8 mouse cellular contexts compared by ENCODE assay signal in genomic region chr11:52332421-52333118, GRCm38 (mm10). TPM values are rescaled to one million over a fixed set of nuclear protein-coding genes. Genes with fewer than 3 reads are reported as not detected.
DNase-seq lines count a peak whose midpoint lies in the region; ATAC-seq lines count a peak whose summit lies in the region.

No protein-coding gene starts in this region.

- H3K4me1 ChIP-seq in forebrain, embryonic 14.5 days (ENCODE audit: control insufficient read depth, insufficient read depth, low read length), result peaks cover 5% of the 10 kb centered on the region
- H3K4me1 ChIP-seq in limb, embryonic 13.5 days, result no peaks in the 10 kb centered on the region

- H3K4me2 ChIP-seq in forebrain, embryonic 14.5 days (ENCODE audit: low read length), result no peak overlapping the region
- no peak overlapping the region for H3K4me2 ChIP-seq in limb, embryonic 13.5 days (replicated peaks)

- H3K36me3 ChIP-seq in forebrain, embryonic 14.5 days (ENCODE audit: control insufficient read depth, insufficient read depth, low read length), result no peaks in the 10 kb centered on the region
- H3K36me3 ChIP-seq in limb, embryonic 13.5 days, result no peaks in the 10 kb centered on the region

- no peaks in the 10 kb centered on the region for H3K9me3 ChIP-seq in forebrain, embryonic 14.5 days (replicated peaks; ENCODE audit: control insufficient read depth, low read length)
- no peaks in the 10 kb centered on the region for H3K9me3 ChIP-seq in limb, embryonic 13.5 days

- WGBS in forebrain, embryonic 14.5 days, result 25% methylated on average over 16 of the region's 16 CpGs
- 40% methylated on average over 16 of the region's 16 CpGs for WGBS in limb, embryonic 13.5 days

- peak; percentile 79; the same call in 1 of the 2 replicates for ATAC-seq in forebrain, embryonic 14.5 days
- ATAC-seq in limb, embryonic 13.5 days (ENCODE audit: low FRiP score, low read depth), result no peak

- DNase-seq in embryo, embryonic 10 days (ENCODE audit: low spot score), result peak; percentile 24
- no peak for DNase-seq in embryo, embryonic 11 days
- DNase-seq in Muller cell, postnatal 12 days (ENCODE audit: inconsistent ontology term), result peak; percentile 95
- peak; percentile 68 for DNase-seq in forebrain, embryonic 14.5 days (ENCODE audit: low spot score)
- no peak for DNase-seq in adipocyte (ENCODE audit: low spot score)
- no peak for DNase-seq in spleen, postnatal 4 days (ENCODE audit: low spot score in 2 of 2)
- DNase-seq in urinary bladder, postnatal 10 days (ENCODE audit: low spot score), result no peak

- no peak overlapping the region for H3K27ac ChIP-seq in forebrain, embryonic 14.5 days (ENCODE audit: low read depth, low read length)
- 0 out of 2 replicates have a peak overlapping the region, but pooled peaks have one; percentile 44 for H3K27ac ChIP-seq in limb, embryonic 13.5 days

- H3K4me3 ChIP-seq in forebrain, embryonic 14.5 days (ENCODE audit: low read depth, low read length), result no peak overlapping the region
- no peak overlapping the region for H3K4me3 ChIP-seq in limb, embryonic 13.5 days

- no peaks in the 10 kb centered on the region for H3K27me3 ChIP-seq in forebrain, embryonic 14.5 days (replicated peaks; ENCODE audit: control insufficient read depth, insufficient read depth, low read length)
- H3K27me3 ChIP-seq in limb, embryonic 13.5 days, result no peaks in the 10 kb centered on the region

- no peak overlapping the region for H3K9ac ChIP-seq in forebrain, embryonic 14.5 days (ENCODE audit: low read length)
- H3K9ac ChIP-seq in limb, embryonic 13.5 days, result no peak overlapping the region

RNA-seq across cellular contexts. Expression of gene Vdac1, which starts 28.1 kb away (rescaled TPM):
- 250 and 280 TPM in 2 replicates for polyA plus RNA-seq in forebrain, embryonic 14.5 days (2014; fragmentation: Nextera tagmentation; extraction: Ambion mirVana)
- polyA plus RNA-seq in limb, embryonic 13.5 days (2015; fragmentation: Nextera tagmentation; extraction: Ambion mirVana), result 240 and 244 TPM in 2 replicates

RNA-seq across cellular contexts. Expression of gene Tcf7, which starts 49.8 kb away (rescaled TPM):
- polyA plus RNA-seq in forebrain, embryonic 14.5 days (2014; fragmentation: Nextera tagmentation; extraction: Ambion mirVana), result 2.6 and 4.0 TPM in 2 replicates
- polyA plus RNA-seq in limb, embryonic 13.5 days (2015; fragmentation: Nextera tagmentation; extraction: Ambion mirVana), result 8.0 and 8.5 TPM in 2 replicates

Comparison
In these comparisons a context has a peak if more than half of its experiments do, and no peak if none do; other contexts are left out.
1. DNase-seq: peak in embryo, embryonic 10 days (single experiment), Muller cell, postnatal 12 days (single experiment) and forebrain, embryonic 14.5 days (single experiment); none in embryo, embryonic 11 days (single experiment), adipocyte (single experiment), spleen, postnatal 4 days (0 of 2) and urinary bladder, postnatal 10 days (single experiment).